Mouse (Mus musculus) lung, postnatal 14 days (tissue): ENCODE data around the gene Ffar2.
"Not testable (repeated sequence)": the region's sequence is repeated elsewhere in the genome, so short reads cannot be mapped to it uniquely, and the experiment has no call there.

Experiments
- DNase-seq: peaks from one replicate; pipeline ENCODE4 v3.0.0; 2021

Ffar2 gene

DNA sequence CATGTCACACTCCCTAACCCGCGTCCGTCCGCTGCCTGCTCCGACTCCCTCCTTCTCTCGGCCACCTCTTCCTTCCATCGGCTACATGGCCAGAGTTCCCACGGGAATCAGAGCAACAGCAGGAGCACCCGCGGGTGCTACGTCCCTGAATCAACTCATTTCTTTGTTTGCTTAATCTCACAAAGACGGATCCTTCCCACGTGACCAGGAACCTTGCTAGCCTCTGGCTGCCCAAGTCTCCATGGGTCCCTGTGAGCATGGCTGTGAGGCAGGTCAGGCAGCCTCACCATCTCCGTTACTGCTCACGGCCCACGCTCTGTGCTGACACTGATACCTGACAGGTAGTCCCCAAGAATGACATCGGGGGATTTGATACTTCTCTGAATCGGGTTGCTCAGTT lies at the start of gene Ffar2:
Gene Ffar2, minus strand, starts transcription at position 101 of the 400 bp plus-strand sequence.
- no peak for DNase-seq

DNA sequence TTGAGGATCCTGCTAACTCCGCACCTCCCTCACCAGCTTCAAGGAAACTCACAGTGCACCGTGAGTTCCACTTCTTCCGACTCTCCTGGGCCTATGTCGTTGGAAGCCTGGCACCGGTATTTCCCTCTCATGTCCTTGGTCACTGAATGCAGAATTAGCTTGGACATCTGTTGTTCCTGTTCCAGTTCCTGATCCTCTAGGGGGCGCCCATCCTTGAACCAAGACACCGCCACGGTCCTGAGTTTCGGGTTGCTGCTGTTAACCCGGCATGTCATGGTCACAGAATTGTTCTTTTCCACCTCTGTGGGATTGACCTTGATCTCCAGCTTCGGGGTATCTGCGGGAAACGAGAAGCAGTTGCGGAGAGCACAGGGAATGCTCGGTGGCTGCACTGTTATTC lies 49.5 kb upstream of the Ffar2 start:
- peak; percentile 88 for DNase-seq

DNA sequence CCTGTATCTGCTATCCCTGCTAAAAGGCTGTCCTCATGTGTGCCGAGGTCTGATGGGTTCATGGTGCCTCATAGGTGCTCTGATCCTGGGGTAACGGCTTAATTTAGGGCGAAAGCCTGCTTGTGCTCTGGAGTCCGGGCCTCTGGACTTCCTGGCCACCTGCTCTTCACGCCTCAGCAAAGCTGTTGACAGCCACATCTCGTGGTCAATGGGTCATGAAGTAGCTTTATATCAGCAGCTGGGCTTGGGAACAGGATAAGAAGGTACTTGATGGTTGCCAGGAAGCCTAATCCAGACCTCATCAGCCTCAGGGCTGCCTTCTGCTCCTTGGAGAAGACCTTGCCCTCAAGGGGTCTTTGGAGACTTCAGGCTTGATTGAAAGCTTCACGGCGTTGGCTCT lies 39.8 kb upstream of the Ffar2 start:
- DNase-seq = no peak

DNA sequence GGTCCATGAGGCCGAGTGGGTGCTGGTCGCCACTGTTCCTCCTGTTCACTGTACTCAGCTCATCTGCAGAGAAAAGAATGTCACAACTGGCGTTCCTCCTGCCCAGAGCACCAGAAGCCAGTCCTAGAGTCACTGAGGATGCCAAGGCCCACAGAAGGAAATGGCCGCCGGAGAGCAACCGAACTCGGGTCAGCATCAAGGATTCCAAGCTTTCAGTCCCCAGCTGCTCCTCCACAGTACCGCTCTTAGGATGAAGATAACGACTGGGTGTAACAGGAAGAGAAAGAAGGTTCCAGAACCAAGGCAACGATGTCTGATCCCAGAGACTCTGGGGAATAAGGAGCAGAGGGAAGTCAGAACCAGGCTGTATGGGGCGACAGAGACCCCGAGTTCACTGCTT lies 37.9 kb upstream of the Ffar2 start, which contains the start of gene Ffar1:
Gene Ffar1, minus strand, starts transcription at position 101 of the 400 bp plus-strand sequence.
- DNase-seq = no peak

DNA sequence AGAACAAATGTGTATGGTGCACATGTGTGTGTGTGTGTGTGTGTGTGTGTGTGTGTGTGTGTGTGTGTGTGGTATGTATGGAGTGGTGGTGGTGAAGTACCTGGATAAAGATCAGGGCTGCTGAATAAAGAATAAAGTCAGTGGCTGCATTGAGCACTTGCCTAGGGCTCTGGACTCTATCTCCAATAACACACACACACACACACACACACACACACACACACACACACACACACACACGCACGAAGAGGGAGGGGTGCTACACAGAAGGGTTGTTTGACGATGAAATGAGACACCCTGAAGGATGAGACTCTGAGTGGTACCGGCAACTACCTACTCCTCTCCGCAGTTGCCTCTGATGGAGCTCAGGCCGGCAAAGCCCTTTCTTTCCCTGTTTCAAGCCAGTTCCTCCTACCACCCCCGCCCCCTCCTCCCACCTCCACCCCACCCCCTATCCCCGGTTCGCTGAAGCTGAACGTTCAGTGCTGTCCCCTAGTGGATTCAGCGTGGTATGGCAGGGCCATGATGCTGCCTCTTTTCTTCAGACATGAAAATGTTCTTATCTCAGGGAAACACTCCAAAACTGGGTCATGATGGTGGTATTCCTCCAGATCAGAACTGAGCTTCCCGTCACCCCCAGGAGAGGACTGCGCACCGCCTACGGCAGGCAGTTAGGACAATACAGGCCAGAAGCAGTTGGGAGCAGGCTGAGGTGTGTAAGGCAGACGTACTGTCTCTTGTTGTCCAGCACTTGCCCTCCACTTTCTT lies 36.2 kb upstream of the Ffar2 start:
- DNase-seq = peak; percentile 53

DNA sequence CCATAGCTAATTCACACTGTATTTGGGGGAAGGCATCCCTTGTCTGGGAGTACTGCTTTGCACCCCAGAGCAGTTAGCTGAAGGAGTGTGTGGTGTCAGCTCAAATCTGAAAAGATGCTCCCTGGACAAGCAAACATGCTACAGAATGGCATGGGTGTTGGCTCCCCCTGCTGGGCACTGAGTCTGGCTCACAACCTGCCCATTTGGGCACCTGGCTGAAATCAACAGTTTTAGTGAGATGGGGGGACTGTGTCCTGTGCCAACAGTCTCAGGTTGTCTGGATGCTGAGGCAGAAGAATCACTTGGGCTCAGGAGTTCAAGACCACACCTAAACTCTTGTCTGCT lies 35.7 kb upstream of the Ffar2 start:
- peak; percentile 76 for DNase-seq

DNA sequence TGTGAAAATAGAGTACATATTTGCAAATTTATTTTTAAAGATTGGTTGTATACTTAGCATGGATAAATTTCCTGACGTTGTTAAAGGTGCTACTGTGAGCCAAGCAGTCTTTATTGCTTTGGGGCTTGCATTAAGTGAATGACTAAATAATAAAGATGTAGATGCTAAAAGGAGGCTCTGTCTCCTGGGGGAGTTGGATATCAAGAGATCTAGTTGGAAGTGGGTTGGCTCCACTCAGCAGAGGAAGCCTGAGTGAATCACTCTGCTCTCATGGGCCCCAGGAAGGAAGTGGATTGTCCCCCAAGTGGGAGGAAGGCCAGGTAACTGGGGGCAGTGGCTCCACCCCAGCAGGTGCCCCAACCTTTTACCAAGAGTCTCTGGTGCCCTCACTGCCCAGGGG lies 34.2 kb upstream of the Ffar2 start:
- DNase-seq = no peak

DNA sequence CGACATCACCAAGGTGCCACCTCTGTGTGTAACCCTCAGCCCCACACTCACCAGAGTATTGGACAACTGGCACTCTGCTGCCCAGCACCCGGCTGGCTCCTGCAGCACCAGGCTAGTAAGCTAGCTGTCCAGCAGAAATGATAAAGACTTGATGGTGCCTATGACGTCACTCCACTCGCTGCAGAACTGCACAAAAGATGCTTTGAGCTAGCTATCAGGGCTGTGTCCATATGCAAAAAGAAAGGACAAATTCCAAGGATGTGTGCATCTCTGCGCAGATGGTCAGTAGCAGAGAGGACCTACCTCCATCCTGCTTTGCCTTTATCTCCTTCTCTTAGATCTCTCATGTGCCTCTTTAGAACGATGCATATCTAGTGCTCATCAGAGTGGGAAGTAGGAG lies 32.5 kb upstream of the Ffar2 start, which contains the start of gene Ffar3:
Gene Ffar3, minus strand, starts transcription at position 101 of the 400 bp plus-strand sequence.
- no peak for DNase-seq

DNA sequence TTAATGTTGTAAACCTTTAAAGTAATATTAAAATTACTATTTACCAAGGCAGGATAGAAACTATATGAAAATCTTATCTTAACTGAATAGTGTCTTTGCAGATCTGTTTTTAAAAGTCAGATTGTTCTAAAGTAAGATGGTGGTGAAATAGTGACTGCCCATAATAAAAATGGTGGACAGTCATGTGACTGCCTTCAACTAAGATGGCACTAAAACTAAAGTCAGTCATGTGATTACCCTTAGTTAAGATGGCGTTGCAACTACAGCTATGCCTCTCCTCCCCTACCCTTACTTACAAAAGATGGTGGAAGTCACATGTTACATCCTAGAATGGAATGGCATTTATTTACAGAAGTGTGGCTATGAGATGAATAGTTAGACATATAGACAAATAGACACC lies 27.8 kb upstream of the Ffar2 start:
- no peak for DNase-seq

DNA sequence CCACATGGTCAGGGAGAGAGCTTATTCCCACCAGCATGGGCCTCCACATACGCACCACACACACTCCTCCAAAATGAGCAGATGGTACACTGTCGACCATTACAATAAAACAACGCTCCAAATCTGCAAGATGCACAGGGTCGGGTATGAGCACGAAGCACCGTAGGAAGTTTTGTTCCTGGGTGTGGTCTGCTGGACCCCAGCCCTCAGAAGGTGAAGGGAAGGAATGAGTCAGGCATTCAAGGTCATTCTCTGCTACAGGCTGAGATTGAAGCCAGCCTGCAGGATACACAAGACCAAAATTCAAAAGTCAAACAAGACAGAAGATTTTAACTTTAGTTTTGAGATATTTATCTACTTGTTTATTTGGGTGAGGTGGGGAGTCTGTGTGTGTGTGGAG lies 24.4 kb upstream of the Ffar2 start:
- no peak for DNase-seq

DNA sequence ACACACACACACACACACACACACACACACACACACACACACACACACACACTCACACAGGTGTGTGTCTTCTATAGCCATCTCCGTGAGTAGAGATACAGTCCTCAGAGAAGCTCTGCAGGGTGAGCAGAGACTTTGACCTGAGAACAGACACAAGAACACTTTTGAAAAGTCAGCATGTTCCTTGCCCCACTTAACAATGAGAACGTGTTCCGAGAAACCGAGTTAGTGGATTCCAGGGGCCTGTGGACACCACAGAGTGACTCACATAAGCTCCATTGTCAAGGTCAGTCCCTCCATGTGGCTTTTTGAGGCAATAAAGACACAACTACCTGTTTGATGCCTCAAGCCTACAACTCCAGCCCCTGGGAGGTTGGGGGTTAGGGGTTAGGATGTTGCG lies 23.8 kb upstream of the Ffar2 start:
- DNase-seq = no peak

DNA sequence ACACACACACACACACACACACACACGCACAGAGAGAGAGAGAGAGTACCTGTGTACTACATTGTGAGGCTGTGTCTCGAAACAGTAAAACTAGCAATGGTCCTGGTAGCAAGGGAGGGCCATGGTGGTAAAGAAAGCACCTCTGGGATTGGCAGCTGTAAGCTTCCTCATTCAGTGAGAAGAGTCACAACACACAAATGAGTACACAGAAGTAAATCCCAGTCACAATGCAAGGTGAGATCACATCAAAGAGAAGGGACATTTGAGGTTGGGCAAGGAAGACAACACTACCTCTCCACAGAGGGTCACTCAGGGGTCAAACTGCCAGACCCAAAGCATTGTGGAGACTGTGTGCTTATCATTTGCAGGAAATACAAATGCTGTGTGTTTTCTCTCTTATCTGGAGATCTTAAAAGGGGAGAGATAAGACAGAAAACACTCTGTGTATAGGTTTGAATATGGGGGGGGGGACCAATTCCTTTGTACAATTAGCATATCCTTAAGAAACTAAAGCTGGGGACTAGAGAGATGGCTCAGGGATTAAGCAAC lies 23.0 kb upstream of the Ffar2 start:
- no peak for DNase-seq

DNA sequence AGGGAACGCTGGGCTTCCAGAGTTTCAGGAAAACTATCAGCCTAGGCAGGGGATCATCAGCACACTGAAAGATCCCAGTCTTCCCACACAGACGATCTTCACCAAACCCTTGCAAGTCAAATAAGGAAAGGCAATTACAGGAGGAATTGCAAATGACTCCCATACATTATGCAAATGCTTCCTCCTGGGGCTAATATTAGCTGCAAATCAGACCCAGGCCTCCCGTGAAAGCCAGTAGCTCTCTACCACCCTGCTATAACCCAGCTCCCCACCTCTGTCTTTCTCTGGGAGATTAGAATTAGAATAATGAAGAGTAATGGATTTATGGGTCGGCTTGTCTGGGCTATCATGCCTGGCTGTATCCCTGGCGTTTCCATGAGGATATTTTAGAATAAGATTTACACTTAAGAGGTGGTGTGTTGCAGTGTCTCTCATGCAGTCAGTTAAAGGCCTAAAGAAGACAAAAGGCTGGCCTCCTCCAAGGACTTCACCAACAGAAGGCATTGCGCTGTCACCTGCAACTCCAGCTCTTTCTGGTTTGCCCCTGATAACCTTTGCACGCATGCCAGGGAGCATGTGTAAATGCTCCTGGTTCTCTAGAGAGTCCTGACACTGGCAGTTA lies 21.2 kb upstream of the Ffar2 start:
- no peak for DNase-seq

DNA sequence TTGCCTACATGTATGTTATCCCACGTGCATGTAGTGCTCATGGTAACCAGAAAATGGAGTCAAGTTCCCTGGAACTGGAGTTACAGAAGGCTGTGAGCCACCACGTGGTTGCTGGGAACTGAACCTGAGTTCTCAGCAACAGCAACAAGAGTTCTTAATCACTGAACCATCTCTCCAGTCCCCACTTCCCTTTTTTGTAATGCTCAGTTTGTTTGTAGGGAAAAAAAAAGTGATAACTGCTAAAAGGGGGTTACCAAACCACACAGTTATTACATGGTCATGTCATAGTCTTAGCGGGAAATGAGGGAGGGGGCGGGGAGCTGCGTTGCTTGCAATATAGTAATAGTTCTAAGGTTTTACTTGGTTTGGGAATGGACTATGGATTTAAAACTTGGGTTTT lies 18.5 kb upstream of the Ffar2 start:
- DNase-seq = no peak

DNA sequence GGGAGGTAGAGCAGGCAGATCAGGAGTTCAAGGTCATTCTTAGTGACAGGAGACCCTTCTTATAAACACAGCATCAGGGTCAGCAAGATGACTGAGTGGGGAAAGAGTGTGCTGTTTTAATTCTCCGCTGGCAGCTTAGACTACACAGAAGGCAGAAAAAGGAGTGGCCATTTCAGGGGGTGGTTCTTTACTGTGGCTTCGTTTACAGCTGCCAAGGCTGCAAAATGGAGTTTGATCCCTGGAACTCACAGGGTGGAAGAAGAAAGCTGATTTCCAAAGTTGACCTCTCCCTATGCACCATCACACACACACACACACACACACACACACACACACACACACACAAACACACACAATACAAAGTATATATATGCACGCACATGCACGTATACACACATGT lies 17.8 kb upstream of the Ffar2 start:
- DNase-seq = no peak

DNA sequence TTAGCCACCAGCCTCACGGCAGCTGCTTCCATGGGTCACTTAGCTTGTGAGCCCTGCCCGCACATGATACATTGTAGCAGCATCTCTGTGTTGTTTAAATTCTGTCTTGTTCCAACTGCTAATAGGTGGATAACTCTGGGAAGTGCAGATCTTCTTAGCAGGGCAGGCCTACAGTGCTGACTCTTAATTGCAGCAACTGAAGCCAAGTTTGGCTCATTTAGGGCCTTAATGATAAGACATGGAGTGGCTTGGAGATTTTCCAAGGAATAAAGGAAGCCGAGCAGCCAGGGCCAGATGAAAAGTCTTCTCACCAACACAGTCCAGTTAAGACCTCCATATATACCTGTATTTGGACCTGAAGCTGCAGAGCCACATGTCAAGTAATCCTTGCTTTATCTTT lies 16.7 kb upstream of the Ffar2 start:
- no peak for DNase-seq

DNA sequence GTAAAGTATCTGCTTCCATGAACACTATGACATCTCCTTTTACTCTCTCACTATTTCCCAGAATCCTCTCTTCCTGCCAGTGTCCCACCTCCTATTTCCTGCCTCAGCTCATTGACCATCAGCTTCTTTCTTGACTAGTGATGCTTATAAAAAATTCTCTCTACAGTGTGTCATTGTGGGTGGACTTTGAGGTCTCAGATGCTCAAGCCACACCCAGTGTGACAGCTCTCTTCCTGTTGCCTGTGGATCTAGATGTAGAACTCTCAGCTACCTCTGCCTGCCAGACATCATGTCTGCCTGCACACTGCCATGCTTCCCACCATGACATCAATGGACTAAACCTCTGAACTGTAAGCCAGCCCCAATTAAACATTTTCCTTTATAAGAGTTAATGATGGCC lies 13.7 kb upstream of the Ffar2 start:
- no peak for DNase-seq

DNA sequence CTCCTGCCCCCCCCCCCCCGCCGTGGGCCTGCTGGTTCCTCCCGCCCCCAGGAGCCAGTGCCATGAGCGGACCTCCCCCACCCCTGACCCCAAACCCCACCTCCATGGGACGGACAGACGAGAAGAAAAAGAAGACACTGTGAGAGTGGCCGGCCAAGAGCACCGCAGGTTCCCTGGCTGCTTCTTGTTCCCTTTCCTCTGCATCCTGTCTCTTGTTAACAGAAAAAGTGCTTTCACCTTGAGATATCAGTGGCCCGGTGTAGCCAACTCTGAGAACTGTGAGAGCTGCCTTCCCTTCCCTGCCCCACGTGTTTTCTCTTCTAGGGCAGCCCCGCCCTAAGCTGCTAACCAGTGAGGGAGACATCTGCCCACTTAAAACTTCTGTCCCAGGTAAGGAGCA lies 9.1 kb upstream of the Ffar2 start:
- not testable (repeated sequence) for DNase-seq

DNA sequence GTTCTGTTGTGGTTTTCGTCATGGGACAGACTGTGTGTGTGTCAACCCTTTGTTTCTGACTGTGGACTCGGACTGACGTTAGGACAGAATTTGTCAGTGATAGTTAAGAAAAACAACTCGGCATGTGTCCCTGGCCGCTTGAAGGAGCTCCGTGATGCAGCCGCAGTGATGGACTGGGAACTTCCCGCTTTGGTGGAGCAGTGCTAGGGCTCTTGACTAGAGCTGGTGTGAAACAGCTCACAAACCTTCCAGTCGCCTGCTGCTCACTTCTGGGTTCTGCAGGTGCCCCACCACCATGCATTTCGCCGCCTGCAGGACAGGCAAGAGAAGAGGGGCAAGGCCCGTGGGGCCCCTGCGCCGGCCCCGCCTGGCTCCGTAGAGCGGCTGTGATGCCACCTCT lies 8.7 kb upstream of the Ffar2 start:
- DNase-seq = no peak

DNA sequence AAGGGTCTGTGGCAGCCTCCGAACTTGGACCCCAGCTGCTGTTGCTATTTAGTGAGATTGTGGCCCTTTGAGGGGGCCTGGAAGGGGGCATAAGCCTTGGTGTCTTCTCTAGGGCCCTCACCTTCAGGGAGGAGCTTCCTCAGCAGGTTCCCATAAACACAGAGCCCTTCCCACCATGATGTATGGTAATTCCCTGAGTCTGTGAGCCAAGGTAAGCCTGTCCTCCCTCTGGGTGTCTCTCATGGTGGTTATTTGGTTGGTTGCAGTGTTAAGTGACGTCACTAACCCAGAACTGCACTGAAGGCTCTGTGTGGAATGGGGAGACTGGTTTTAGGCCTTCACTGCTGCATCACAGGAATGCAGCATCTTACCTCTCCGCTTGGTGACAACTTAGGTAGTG lies 5.9 kb upstream of the Ffar2 start:
- DNase-seq = no peak

DNA sequence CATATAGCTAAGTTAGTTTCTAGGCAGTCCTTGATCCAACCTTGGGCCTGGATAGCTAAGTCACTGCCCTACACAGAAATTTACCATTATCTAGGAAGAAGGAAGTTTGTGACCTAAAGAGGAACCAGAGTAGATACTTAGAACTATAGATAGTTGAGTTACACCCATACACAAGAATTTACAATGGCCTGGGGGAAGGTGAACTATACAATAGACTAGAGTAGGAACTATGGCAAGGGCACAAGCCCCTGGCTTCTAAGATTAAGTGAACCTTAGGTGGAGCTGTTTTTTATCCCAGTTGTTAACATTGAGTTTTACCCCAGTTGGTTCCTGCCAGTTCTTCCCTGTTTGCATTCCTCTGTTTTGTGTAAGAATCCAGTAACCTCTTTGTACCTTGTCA lies 5.3 kb upstream of the Ffar2 start:
- DNase-seq = not testable (repeated sequence)

DNA sequence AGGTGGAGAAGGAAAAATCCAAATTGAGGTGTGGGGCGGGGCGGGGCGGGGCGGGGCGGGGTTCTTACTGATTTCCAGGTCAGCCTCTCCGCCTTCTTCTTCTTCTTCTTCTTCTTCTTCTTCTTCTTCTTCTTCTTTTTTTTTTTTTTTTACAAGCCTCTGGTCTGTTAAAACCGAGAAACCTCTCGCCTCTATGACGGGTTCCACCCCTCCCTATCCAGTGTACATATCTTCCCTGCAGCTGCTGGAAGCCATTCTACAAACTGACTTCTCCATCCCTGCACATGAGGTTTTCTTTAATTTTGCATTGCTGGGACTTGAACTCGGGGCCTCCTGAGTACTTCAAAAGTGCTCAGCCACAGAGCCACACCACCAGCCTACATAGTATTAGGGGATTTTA lies 3.1 kb upstream of the Ffar2 start:
- no peak for DNase-seq

DNA sequence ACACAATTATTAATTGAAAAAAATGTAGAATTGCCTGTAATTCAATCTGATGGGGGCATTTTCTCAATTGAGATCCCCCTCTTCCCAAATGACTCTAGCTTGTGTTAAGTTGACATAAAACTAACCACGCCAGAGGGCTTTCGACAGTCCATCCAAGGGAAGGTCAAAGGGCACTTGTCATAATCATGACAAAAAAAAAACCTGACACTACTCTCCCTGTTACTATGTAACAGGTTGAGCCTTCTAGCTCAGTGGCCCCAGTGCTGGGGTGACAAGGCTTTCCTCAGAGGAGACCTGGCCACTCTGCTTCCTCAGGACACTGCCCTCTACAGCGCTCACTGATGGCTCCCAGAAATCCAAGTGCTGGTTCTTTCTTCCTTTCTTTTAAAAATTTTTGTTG lies 731 bp upstream of the Ffar2 start:
- no peak for DNase-seq

DNA sequence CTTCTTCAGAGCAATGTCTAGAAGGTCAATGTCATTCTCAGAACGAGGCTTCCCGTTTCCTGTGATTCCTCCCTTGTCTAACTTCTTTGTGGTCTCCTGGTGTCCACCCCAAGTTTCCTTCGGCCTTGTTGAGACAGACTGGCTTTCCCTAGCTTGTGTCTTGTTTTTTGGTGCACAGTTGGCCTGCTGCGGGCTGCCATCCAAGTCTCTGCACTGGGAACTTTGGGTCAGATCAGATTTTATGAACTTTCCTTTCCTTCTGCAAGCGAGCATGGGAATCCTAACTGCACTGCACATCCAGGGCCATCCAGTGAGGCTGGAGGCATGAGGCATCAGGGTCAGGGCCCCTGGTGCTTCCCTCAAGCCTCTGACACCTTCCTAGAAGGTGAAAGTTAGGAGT lies 2.0 kb downstream of the Ffar2 start:
- no peak for DNase-seq
